Mouse (Mus musculus) embryo, embryonic 11 days (tissue): ENCODE data around the gene Cul9.
"Not testable (repeated sequence)": the region's sequence is repeated elsewhere in the genome, so short reads cannot be mapped to it uniquely, and the experiment has no call there.

Experiments used
- DNase-seq: peaks from one replicate; pipeline ENCODE4 v3.0.0-alpha.2; 2015

Gene Cul9

DNA sequence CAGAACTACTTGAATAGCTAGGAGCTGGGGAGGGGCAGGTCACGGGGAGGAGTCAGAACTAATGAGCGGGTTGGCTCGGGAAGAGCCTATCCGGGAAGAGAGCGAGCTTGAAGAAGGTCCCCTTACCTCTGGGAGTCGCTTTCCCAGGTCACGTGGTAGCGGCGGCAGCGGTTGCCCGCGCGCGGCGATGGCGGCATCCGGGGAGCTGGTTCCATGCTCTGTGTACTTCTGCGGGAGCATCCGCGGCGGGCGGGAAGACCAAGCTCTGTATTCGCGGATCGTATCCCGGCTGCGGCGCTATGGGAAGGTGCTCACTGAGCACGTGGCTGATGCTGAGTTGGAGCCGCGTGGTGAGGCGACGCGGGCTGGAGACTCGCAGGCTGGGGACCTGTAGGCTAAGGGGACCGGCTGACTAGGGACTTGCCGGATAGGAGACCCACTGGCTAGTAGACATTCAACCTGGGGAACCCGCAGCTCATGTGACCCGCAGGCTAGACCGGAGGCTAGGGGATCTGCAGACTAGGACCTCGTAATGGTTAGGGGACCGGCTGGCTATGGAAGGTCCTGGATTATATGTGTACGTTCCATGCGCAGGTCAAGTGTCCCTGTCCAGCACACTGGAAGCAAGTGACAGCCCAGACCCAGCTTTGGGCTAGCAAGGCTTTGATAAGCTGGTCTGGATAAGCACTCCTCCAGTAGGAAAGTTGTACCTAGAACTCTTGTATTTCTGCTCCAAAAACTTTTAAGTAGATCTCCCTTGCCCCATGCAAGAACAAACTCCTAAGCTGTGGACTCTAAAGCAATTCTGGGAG is 49.4 kb downstream of the Cul9 start, which contains the start of gene Dnph1:
TSS of gene Dnph1 (plus strand) at position 89 of the 812 bp plus-strand sequence.
- peak; percentile 94 for DNase-seq

DNA sequence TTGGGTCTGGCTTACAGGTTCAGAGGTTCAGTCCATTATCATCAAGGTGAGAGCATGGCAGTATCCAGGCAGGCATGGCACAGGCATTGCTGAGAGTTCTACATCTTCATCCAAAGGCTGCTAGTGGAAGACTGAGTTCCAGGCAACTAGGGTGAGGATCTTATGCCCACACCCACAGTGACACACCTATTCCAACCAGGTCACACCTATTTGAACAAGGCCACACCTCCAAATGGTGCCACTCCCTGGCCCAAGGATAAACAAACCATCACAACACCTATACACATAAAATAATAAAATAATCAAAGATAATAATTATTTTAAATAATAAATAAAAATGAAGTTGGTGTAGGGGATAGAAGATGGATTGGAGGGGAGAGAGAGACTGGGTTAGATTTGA is 50.1 kb downstream of the Cul9 start:
- not testable (repeated sequence) for DNase-seq

DNA sequence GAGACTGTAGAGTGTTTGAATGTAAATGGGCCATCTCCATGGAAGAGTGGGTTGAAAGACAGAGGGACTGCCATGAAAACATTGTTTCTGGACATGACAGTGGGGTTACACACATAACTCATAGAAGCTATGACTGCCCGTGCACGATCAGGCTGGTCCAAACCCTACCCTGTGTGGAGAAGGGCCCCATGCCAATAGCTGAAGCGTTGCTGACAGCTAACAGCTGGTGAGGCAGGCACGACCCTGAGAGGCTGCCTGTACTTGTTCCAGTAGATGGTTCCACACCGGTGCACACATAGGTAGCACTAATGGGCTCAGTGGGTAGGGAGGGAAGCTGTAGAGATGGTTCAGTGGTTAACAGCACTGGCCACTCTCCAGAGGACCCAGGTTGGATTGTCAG is 50.7 kb downstream of the Cul9 start:
- no peak for DNase-seq

DNA sequence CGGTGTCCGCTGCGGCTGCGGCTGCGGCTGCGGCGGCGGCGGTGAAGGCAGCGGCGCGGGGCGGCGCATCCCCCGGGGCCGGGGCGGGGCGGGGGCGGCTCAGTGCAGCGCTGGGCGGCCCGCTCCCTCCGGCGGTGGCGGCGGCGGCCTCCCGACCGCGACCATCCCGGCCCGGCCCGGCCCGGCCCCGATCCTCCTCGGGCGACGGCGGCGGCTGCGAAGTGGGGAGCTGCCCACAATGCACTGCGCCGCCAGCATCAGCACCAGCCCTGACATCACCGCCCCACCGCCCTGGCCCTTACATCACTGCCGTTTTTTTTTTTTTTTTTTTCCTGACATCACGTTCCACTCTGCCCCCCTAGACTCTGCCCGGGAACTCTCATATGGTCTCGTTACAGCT is 58.8 kb downstream of the Cul9 start, which contains the start of gene Ttbk1:
TSS of gene Ttbk1 (minus strand) at position 245 of the 400 bp plus-strand sequence.
- peak; percentile 66 for DNase-seq

DNA sequence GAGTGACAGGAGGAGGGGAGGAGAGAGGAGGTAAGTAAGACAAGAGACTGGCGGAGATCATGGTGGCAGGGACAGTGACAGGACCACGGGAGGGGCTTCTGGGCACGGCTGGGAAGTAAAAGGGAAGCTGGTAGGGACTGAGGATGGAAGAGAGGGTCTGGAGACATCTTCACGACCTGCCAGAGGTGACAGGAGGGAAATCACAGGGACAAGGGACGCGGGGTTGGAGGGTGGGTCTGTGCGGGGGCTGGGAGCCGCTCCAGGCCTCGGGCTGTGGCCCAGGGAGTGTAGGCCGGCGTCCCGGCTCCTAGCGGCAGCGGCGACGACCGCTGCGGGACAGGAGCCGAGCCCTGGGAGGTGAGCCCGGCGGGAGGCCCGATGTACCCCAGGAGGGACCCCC is 59.2 kb downstream of the Cul9 start:
- peak; percentile 22 for DNase-seq

DNA sequence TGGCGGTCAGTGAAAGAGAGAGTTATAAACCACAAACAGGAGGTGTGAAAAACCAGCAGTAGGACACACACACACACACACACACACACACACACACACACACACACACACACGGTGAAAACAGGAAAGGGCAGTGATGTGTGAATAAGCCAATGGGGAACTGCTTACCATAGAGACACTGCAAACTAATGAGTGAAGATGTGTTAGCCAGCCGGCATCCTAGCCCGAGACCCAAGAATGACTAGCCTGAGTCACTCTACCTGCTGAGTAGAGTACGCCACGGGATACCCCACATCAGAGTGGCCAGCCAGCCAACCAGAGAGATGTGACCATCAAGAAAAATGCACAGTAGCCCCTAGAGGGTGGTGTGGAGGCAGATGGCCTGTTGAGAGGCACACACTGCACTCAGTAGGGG is 61.7 kb downstream of the Cul9 start:
- DNase-seq = no peak

DNA sequence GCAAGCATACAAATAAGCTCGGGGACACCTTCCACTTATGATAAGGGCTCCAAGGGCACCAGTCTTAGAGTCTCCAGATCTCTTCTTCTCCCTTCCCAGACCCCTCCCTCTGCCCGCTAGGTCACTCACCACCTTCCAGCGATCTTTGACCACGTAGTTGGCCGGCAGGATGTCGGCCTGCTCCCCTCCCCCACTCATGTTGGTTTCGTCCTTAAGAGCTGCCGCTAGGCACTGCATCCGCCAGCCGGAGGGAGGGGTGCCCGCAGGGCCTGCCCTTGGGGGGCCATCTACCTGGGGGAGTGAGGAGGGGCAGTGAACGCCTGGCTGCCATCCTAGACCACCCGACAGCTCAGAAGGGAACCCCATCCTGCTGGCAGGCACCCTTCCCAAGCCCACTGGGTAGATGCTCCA is 62.2 kb downstream of the Cul9 start:
- DNase-seq = peak; percentile 58

DNA sequence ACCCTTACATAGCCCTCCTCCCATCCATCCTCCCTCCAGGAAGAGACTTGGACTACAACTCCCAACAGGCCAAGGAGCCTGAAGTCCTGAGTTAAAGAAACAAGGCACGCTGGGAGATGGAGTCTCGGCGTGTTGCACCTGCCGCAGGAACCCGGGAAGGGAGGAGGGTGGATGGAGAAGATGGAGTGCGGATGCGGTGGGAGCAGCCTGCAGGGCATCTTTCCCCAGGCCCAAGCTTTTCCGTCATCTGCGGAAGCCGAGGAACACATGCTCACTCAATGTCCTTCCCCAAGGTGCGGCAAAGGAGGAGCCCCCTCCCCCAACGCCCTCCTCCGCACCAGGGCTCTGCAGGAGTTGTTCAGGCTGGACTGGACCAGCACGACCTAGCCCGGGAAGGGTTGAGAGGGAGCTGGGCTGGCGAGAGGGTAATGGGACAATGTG is 62.6 kb downstream of the Cul9 start:
- DNase-seq = peak; percentile 80

DNA sequence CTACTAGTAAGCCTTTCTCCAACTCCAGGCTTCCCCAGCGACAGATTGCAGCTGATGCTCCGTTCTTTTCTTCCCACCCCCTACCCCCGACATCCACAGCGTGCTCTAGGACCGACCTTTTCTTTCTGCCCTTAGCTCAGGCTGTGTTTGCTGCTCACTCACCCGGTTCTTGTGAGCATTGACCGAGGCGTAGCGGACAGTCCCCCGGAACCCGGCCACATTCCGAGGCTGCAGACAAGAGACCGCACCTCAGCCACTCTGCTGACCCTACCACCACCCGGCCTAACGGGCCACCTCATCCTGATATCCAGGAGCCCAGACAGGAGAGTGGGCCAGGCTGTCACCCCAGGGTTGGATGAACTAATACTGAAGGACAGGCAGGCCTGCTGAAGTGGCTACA is 68.9 kb downstream of the Cul9 start:
- DNase-seq = no peak

DNA sequence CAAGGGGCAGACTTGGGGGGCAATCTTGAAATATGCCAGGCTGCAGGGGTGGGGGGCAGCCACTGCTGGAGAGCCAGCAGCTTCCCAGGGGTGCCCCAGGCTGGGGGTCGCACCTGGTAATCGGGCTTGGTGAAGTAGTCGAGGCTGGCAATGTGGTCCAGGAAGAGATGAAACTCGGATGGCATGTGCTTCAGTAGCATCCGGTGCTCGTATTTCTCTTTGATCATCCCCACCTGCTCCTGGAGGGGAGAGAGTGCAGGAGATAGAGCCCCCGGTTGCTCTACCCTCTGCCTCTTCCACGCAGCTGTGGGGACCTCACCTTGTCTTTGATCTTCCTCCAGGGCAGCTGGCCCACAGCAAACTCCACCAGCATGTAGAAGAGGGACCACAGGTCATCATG is 69.6 kb downstream of the Cul9 start:
- DNase-seq = no peak

DNA sequence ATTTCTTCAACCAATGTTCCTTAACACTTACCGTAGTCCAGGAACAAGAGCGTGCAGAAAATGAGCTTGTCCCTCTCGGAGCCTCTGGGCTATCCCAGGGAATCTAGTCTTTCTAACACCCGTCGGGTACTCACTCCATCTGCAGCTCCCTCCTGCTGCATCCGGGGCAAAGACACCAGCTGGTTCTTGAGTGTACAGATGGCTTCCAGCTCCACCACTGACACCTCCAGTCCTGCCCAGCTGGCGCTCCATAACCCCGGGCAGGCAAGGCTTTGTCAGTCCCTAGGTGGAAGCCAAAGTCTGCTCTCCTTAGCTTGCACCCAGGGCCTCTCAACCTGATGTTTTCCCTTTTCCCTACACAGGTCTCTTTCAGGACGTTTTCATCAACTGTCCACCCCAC is 78.4 kb downstream of the Cul9 start:
- no peak for DNase-seq

DNA sequence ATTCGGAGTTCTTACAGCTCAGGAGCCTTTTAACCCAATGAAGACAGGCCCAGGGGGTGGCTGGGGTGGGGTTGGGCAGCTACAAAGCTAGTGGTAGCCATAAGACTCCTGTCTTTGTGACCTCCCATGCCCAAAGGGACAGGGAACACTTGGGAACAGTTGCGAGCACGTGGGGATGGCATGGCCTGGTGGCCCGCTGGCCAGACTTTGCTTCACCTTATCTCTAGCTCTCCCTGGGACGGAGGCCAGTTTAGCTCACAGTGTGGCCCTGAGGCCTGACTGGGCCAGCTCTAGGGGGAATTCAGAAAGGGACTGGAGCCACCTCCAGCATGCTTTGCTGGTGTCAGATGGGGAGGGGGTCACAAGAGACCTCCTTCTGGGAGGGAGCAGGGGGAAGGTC is 84.0 kb downstream of the Cul9 start:
- no peak for DNase-seq

DNA sequence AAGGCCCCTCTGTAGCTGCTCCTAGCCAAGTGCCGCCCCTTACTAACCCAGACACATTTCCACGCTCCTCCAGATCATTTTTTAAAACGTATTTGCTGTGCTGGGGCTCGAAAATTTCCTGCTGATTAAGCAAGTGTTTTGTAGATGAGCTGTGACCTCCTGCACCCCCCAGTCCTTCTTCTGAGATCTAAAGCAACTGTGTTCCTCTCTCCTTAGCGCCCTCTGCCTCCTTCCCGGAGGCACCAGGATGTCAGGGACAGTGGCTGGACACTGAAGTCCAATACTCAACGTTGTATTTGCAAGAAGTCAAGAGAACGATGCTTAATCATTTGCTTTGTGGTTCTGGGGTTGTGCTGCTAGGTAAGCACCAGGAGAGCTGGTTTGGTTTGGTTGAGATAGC is 84.8 kb downstream of the Cul9 start:
- no peak for DNase-seq

DNA sequence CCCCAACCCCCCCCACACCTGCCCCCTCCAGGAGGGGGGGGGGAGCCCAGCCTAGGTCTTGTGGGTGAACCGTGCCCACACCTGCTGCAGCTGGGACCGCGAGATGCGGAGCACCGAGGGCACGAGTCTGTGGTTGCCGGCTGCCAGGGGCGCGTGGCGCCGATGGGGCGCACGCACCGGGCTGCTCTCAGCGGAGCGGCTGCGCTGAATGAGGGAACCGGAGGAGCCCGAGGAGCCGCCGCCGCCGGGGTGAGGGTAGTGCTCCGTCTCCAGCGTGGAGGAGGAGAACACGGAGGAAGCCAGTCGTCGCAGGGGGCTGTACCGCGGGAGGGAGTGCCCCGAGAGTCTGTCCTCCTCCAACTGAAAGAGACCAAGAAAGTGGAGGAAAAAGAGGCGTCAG is 85.5 kb downstream of the Cul9 start:
- no peak for DNase-seq

DNA sequence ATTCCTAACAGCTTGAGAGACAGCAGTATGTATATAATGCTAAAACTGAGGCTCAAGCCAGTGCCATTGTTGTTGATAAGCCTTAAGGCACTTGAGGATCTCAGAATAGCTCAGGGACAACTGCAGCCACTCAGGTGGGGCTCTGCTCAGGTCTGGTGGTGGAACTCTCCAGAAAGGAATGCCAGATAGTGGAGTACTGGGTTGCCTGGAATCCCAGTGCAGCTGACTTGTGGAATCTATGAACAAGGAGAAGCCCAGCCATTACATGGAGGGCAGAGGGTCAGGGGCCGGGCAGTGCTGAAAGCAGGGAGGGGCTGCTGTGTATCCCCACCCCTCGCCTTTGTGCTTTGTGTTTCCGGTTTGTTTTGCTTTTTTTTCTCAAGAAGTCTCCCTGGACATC is 87.7 kb downstream of the Cul9 start:
- DNase-seq = no peak

DNA sequence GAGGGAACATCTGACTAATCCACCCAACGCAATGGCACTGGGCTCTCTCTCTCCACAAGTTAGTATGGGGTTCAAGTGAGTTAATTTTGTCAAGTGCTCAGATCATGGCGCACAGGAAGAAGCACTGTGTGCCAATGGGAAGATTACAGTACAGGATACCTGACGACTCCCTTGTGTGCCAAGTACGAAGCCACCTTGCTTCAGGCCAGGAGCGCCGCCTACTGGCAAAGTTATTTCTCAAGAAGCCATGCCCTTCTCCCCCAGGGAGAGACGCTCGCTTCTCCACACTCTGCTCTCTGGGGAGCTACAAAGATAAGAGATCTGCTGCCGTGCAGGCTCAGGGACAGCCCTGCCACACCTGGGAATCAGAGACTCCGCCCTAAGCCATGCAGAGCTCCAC is 88.4 kb downstream of the Cul9 start:
- DNase-seq = peak; percentile 64

DNA sequence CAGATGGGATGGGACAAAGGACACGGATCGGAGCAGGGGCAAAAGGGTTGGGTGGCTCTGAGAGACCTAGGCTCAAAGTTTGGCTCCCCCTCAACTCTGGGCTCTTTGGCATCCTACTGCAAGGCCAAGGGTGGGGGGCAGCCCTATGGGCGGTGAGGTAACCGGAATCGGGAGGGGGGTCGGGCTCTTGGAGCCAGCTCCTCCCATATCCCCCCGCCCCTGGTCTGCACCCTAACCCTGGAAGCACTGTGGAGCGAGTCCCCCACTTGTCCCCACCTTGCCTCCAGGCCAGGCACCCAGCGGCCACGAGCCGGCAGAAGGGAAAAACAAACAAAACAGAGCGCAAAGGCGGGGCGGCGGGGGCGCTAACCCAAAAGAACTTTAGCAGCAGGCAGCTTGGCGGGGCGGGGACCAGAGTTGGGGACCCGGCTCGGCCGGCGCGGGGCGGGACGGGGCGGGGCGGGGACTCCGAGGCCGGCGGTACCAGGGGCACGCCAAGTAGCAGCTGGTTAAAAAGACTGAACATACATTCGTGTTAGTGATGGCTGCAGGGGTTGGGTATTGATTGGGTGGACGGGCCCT is 91.0 kb downstream of the Cul9 start:
- DNase-seq = peak; percentile 64

DNA sequence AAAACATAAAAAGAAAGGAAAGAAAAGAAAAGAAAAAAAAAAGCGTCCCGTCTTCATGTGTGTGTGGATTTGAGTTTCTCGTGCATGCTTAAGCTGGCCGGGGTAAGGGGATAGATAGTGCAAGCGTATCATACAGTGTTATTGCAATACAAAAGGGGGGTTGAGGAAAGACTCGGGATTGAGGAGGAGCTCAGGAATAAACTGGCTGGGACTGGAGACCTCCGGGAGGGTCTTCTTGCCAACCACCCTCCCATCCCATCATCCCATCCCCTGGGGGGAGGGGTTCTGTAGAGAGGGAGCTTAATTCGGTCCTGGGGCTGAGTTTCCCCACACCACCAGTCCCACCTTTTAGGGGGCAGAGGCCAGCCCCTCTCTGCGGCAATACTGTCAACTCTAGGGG is 91.6 kb downstream of the Cul9 start:
- DNase-seq = peak; percentile 52

DNA sequence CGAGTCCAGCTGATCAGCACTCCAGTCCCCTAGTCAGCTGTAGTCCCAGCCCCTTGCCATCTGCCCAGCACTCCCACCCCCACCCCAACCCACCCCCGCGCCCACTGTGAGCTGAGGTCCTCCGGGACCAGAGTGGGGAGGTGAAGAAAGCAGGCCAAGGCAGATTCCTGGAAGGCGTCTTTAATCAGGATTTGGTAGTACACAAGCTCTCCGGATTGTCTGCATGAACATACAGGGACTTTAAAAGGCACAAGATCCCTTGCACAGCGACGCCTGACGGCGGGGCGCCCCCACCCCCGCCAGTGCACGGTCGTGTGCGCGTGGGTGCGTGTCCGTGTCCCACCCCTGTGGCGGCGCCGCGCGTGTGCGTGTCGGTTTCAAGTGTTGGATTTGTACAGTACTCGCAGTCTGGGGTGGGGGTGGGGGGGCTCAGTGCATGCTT is 92.2 kb downstream of the Cul9 start:
- DNase-seq = peak; percentile 39

DNA sequence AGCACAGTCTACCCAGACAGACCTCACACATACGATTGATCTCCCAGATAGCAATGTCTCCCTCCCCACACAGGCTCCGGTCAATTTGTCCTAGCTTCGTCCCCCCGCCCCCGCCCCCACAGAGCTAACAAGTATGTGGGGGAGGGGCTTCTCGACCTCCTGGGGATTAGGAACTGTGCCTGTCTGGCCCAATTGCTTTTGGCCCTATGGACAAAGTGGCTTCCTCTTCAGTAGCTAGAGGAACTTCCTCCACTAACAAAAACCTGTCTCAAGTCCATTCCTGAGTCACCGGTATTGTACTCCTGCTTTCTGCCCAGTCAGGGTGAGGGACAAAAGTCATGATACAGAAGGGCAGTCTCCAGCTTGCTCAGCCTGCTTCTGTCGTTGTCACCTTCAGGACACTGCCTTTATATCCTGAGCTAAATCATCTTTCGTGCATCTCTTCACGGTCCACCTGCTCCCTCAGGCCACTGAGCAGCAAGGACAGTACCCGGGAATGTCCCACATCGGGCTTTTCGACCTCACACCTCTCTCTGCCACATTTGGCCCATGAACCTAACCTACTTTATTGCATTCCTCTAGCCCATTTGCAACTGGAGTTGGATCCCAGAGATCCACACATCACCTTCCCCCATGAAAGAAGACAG is 92.8 kb downstream of the Cul9 start:
- peak; percentile 27 for DNase-seq

DNA sequence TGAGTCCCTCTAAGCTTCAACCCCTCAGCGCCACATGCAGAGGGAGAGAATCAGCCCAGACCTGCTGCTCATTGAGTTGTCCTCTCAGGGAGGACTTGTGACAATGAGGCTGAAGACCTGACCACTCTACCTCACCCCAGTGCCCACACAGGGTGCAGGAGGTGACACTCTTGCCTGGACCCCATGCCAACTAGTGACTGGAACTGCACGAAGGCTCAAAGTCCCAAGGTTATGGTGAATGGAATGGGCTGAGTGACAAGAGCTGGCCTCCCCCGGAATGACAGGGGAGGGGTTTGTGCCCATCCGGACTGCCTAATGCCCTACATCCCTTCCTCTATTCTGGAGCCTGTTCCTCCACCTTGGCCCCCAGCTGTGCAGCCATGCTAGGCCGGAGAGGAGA is 93.5 kb downstream of the Cul9 start:
- DNase-seq = no peak
